Mouse (Mus musculus) intestine, postnatal 0 days (tissue): ENCODE measurements around the gene Dnajb13. TPM values are rescaled to one million over a fixed set of nuclear protein-coding genes. Genes with fewer than 3 reads are reported as not detected.
A peak's percentile ranks its signal among the peaks of the same experiment; 100 is the strongest.

Experiments
- ATAC-seq: fragments of 200-750 bp; cut with Nextera tagmentation; 2 replicates; pipeline ENCODE4 v1.8.0; 2017; ENCODE audit warnings: mild to moderate bottlenecking, moderate TSS enrichment, moderate library complexity
- H3K27ac ChIP-seq: fragments of 300-500 bp; sonication (generic); 2 replicates; pipeline ENCODE4 v1.5.1; 2014; ENCODE audit warnings: mild to moderate bottlenecking, low read depth, low read length, moderate library complexity
- H3K27me3 ChIP-seq: fragments of 300-500 bp; sonication (generic); replicated peaks from 2 replicates; pipeline ENCODE4 v1.6.1; 2014; ENCODE audit warnings: low read length, mixed read lengths; ENCODE audit not compliant: control insufficient read depth, insufficient read depth
- H3K36me3 ChIP-seq: fragments of 300-500 bp; sonication (generic); 2 replicates; pipeline ENCODE4 v1.6.1; 2014; ENCODE audit warnings: mild to moderate bottlenecking, moderate library complexity; ENCODE audit not compliant: control insufficient read depth, insufficient read depth
- H3K4me1 ChIP-seq: fragments of 300-500 bp; sonication (generic); replicated peaks from 2 replicates; pipeline ENCODE4 v1.6.1; 2014; ENCODE audit warnings: antibody characterized with exemption, low read length, mixed read lengths; ENCODE audit not compliant: control insufficient read depth, insufficient read depth
- H3K4me2 ChIP-seq: fragments of 300-500 bp; sonication (generic); replicated peaks from 2 replicates; pipeline ENCODE4 v1.6.1; 2014; ENCODE audit warnings: low read depth, mild to moderate bottlenecking, moderate library complexity
- H3K4me3 ChIP-seq: fragments of 300-500 bp; sonication (generic); 2 replicates; pipeline ENCODE4 v1.5.1; 2014; ENCODE audit warnings: low read depth, low read length
- H3K9ac ChIP-seq: fragments of 300-500 bp; sonication (generic); 2 replicates; pipeline ENCODE4 v1.6.1; 2014; ENCODE audit warnings: mild to moderate bottlenecking, low read depth, low read length
- H3K9me3 ChIP-seq: fragments of 300-500 bp; sonication (generic); 2 replicates; pipeline ENCODE4 v1.6.1; 2016; ENCODE audit warnings: mixed run types; ENCODE audit not compliant: control insufficient read depth
- CTCF ChIP-seq: sonication (generic); IDR thresholded peaks from 2 replicates; pipeline ENCODE4 v1.5.1; 2016; ENCODE audit warnings: low read depth, mild to moderate bottlenecking, control low read depth, antibody characterized with exemption, moderate library complexity
- WGBS: fragments of 180-500 bp; shearing (Covaris S2); extraction: QIAGEN DNeasy Blood & Tissue Kit; methylation state at CpG from one replicate; pipeline ENCODE4 v1.1.7; 2014; 5-methylcytosine and 5-hydroxymethylcytosine counted together
- polyA plus RNA-seq: library from polyadenylated mRNA; unstranded; fragments of >200 nt; fragmentation: Nextera tagmentation; extraction: Ambion mirVana; gene quantifications from 2 replicates; pipeline ENCODE4 v1.2.1, GENCODE M21; 2015

The Dnajb13 gene
- polyA plus RNA-seq, 1 experiment from 2014 or later: 0.17 TPM

- Histone ChIP-seq H3K27ac (no peak overlapping the region), H3K9me3 (no peaks in the 10 kb centered on the region), H3K36me3 (peaks cover 38% of the 10 kb centered on the region), H3K4me1 (no peaks in the 10 kb centered on the region; the same call in 1 of the 2 replicates), H3K27me3 (no peaks in the 10 kb centered on the region), H3K4me3 (no peak overlapping the region), H3K4me2 (no peak overlapping the region), H3K9ac (no peak overlapping the region)
- no peak for ATAC-seq
- no peak for TF ChIP-seq CTCF
- WGBS: 63% methylated on average over 16 of the region's 16 CpGs
Measured at GRCm38 (mm10) chr7:100500276-100500977, 14.3 kb downstream of the Dnajb13 start.

- ATAC-seq: no peak
- no peak for TF ChIP-seq CTCF
Measured at GRCm38 (mm10) chr7:100499465-100499864, 15.3 kb downstream of the Dnajb13 start.

GRCm38 (mm10) chr7:100497982-100498381 is 16.8 kb downstream of the Dnajb13 start:
- no peak overlapping the region for H3K9ac ChIP-seq
- no peaks in the 10 kb centered on the region; the same call in 1 of the 2 replicates for H3K4me1 ChIP-seq
- H3K27ac ChIP-seq: no peak overlapping the region
- H3K4me3 ChIP-seq: no peak overlapping the region
- 92% methylated on average over 13 of the region's 13 CpGs for WGBS
- H3K27me3 ChIP-seq: no peaks in the 10 kb centered on the region
- no peak for ATAC-seq
- H3K4me2 ChIP-seq: no peak overlapping the region
- H3K9me3 ChIP-seq: no peaks in the 10 kb centered on the region
- peaks cover 38% of the 10 kb centered on the region for H3K36me3 ChIP-seq
- TF ChIP-seq CTCF: no peak

More at GRCm38 (mm10) chr7:100499465-100499864, 15.3 kb downstream of the Dnajb13 start:
- H3K27me3 ChIP-seq: no peaks in the 10 kb centered on the region
- H3K4me2 ChIP-seq: no peak overlapping the region
- H3K27ac ChIP-seq: no peak overlapping the region
- H3K36me3 ChIP-seq: peaks cover 38% of the 10 kb centered on the region
- no peaks in the 10 kb centered on the region for H3K9me3 ChIP-seq
- H3K4me3 ChIP-seq: no peak overlapping the region
- no peak overlapping the region for H3K9ac ChIP-seq
- no peaks in the 10 kb centered on the region; the same call in 1 of the 2 replicates for H3K4me1 ChIP-seq

GRCm38 (mm10) chr7:100497402-100497801 is 17.4 kb downstream of the Dnajb13 start:
- H3K4me3 ChIP-seq: no peak overlapping the region
- ATAC-seq: no peak
- no peak overlapping the region for H3K9ac ChIP-seq
- TF ChIP-seq CTCF: no peak
- H3K27ac ChIP-seq: no peak overlapping the region
- 80% methylated on average over 4 of the region's 4 CpGs for WGBS
- no peak overlapping the region for H3K4me2 ChIP-seq
- no peaks in the 10 kb centered on the region; the same call in 1 of the 2 replicates for H3K4me1 ChIP-seq
- no peaks in the 10 kb centered on the region for H3K9me3 ChIP-seq
- no peaks in the 10 kb centered on the region for H3K27me3 ChIP-seq
- peaks cover 38% of the 10 kb centered on the region for H3K36me3 ChIP-seq

GRCm38 (mm10) chr7:100496791-100497190 is 18.0 kb downstream of the Dnajb13 start:
- no peaks in the 10 kb centered on the region for H3K27me3 ChIP-seq
- no peak overlapping the region for H3K4me2 ChIP-seq
- H3K36me3 ChIP-seq: peaks cover 38% of the 10 kb centered on the region
- H3K9ac ChIP-seq: no peak overlapping the region; the same call in 1 of the 2 replicates
- no peaks in the 10 kb centered on the region for H3K9me3 ChIP-seq
- 95% methylated on average over 9 of the region's 9 CpGs for WGBS
- no peak overlapping the region for H3K4me3 ChIP-seq
- no peak for ATAC-seq
- TF ChIP-seq CTCF: no peak
- H3K4me1 ChIP-seq: no peaks in the 10 kb centered on the region
- H3K27ac ChIP-seq: no peak overlapping the region

- peak overlapping the region; percentile 77; the same call in 1 of the 2 replicates for H3K27ac ChIP-seq
- WGBS: 58% methylated on average over 6 of the region's 6 CpGs
Measured at GRCm38 (mm10) chr7:100496371-100496770, 18.4 kb downstream of the Dnajb13 start.

More at GRCm38 (mm10) chr7:100496371-100496770, 18.4 kb downstream of the Dnajb13 start:
- no peak overlapping the region for H3K4me3 ChIP-seq
- H3K9me3 ChIP-seq: no peaks in the 10 kb centered on the region
- no peaks in the 10 kb centered on the region for H3K4me1 ChIP-seq
- no peak for TF ChIP-seq CTCF
- no peaks in the 10 kb centered on the region for H3K27me3 ChIP-seq
- no peak overlapping the region for H3K9ac ChIP-seq
- peak overlapping the region; percentile 81 for H3K4me2 ChIP-seq
- peaks cover 38% of the 10 kb centered on the region for H3K36me3 ChIP-seq
- ATAC-seq: no peak
